Mouse (Mus musculus) layer of hippocampus, postnatal 36 days (tissue): ENCODE measurements at regions not wholly inside any gene's neighbourhood (a gene's known extent, or its start where the extent isn't known, plus 50 kb on each side); places are given as distances from the start of the nearest gene placed in this dataset.

Experiments
- DNase-seq, 2 experiments: peaks; one replicate each; pipeline ENCODE4 v3.0.0; 2022

GRCm38 (mm10) chr6:75805223-75805622, 692.4 kb downstream of the Gm9008 start:
- no peak for DNase-seq

GRCm38 (mm10) chr6:75799993-75800392, 697.6 kb downstream of the Gm9008 start:
- no peak for DNase-seq

GRCm38 (mm10) chr6:75799546-75799945, 698.0 kb downstream of the Gm9008 start:
- no peak for DNase-seq

GRCm38 (mm10) chr6:75782680-75783079, 714.9 kb downstream of the Gm9008 start:
- no peak for DNase-seq

GRCm38 (mm10) chr6:75763041-75763440, 734.5 kb downstream of the Gm9008 start:
- peak; percentile 7 for DNase-seq

- DNase-seq: no peak
Measured at GRCm38 (mm10) chr6:75756184-75756583, 741.4 kb downstream of the Gm9008 start.
